Mouse (Mus musculus) erythroblast, embryonic 14.5 days (primary cell): ENCODE measurements around the gene Man1c1. TPM values are rescaled to one million over a fixed set of nuclear protein-coding genes. Genes with fewer than 3 reads are reported as not detected.

Source experiments
- H3K27me3 ChIP-seq: 2 replicates; pipeline ENCODE4 v1.6.1; 2012; ENCODE audit warnings: inconsistent platforms; ENCODE audit not compliant: control insufficient read depth
- H3K36me3 ChIP-seq: 2 replicates; pipeline ENCODE4 v1.6.1; 2012; ENCODE audit warnings: mild to moderate bottlenecking, inconsistent platforms; ENCODE audit not compliant: control insufficient read depth
- H3K4me1 ChIP-seq: 2 replicates; pipeline ENCODE4 v1.6.1; 2012; ENCODE audit warnings: inconsistent platforms; ENCODE audit not compliant: control insufficient read depth
- H3K4me3 ChIP-seq: replicated peaks from 2 replicates; pipeline ENCODE3; 2012; ENCODE audit warnings: moderate library complexity, mild to moderate bottlenecking, inconsistent platforms
- H3K9me3 ChIP-seq: 2 replicates; pipeline ENCODE4 v1.6.1; 2012; ENCODE audit warnings: low read length, inconsistent platforms, mixed read lengths; ENCODE audit not compliant: control insufficient read depth
- GATA1 ChIP-seq: IDR thresholded peaks from 2 replicates; pipeline ENCODE4 v1.6.1; 2012; ENCODE audit warnings: low read length, inconsistent platforms, mixed read lengths
- TAL1 ChIP-seq: IDR thresholded peaks from 3 replicates; pipeline ENCODE4 v1.6.1; 2012; ENCODE audit warnings: low read length, inconsistent platforms, mixed read lengths
- polyA plus RNA-seq: library from polyadenylated mRNA; stranded (reverse); fragments of >175 nt; gene quantifications from 2 replicates; pipeline ENCODE4 v1.2.3, GENCODE M21; 2012

The Man1c1 gene
- polyA plus RNA-seq, 1 experiment: 0.07 TPM

DNA sequence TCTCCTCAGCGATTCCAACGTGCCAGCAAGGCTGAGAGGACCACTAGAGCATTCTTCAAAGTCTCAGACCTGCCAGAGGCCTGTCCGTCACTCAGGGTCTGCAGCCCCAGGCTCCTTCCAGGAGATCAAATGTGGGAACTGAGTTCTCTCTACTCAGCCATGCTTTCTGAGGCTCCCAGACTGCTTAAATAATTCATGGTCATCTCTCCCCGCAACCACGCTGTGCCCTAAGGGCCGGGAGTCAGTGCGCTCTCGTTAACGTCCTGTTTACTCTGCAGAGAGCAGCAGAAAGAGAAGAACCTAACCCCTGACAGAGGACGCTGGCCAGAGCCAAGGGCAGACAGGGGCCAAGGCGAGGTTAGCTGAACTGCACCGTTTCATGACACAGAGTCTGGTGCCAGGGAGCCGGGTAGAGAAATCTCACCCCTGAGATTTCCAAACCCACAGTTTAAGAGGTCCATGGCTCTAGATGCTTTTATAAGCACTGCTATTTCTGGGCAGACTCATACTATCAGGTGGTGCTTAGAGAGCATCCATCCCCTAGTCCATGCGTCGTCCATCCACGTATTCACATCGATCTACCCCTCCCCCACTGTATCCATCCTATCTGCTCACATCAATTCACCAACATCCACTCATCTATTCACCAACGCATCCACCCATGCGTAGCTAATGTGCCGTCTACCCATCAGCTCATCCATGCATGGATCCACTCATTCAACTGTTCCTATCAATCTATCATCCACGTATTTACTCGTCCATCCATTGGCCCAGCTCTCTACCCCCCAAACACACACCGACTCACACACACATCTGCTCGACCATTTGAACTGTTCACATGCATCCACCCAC lies 131.4 kb downstream of the Man1c1 start:
- no peaks in the 10 kb centered on the region; the same call in 1 of the 2 replicates for H3K36me3 ChIP-seq
- no peak overlapping the region for H3K4me3 ChIP-seq
- TF ChIP-seq GATA1 (no peak), TAL1 (no peak)
- H3K4me1 ChIP-seq: no peaks in the 10 kb centered on the region
- H3K27me3 ChIP-seq: no peaks in the 10 kb centered on the region
- H3K9me3 ChIP-seq: peaks cover 3% of the 10 kb centered on the region; the same call in 1 of the 2 replicates

DNA sequence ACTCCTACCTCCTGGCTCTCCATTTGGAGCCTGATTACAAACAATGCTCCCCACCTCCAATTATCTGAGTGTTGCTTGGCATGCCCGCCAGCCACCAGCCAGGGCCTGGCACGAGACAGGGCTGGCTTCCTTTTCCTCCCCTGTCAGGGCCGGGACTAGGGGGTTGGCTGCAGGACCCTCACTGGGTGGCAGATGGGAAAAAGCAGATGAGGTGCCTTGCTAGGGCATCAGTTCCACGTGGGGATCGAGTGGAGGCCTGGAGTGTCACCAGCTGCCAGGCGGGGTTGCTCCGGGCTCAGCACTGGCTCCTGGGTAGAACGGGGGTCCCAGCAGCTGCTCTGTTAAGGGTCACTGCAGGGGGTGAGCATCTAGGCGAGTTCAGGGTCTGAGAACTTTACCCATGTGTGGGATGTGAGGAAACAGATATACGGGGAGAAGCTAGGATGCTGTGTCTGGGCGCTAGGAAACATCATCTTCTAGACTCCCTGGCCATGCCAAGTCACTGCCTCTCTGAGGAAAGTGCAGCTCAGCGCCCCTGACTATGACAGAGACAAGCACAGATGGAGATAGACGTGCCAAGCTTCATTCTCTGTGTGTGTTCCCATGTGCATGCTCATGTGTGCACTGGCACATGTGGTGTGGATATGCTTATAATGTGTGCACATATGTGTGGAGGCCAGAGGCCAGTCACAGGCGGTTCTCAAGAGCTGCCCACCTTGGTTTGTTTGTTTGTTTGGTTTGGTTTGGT lies 133.2 kb downstream of the Man1c1 start:
- Histone ChIP-seq H3K36me3 (no peaks in the 10 kb centered on the region; the same call in 1 of the 2 replicates), H3K4me3 (no peak overlapping the region), H3K27me3 (no peaks in the 10 kb centered on the region), H3K9me3 (peaks cover 3% of the 10 kb centered on the region; the same call in 1 of the 2 replicates), H3K4me1 (no peaks in the 10 kb centered on the region)
- no peak for TF ChIP-seq TAL1
- no peak for TF ChIP-seq GATA1

DNA sequence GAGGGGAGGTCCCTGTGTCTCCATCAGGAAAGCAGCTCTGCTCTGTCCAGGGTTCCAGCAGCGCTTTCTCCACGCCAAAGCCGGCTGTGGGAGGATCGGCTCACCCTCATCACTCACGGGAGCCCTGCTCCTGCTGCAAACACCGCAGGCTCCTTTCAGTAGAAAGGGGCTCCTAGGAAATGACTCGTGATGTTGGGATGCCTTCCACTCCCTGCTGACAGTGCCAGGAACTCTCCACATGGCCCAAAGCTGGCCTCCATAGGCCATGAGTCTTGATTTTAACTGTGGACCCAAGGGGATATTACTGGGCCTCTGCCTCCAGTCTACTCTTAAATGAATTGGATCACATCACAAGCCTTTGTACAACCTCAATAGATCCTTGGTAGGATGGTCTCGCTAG lies 134.3 kb downstream of the Man1c1 start:
- TF ChIP-seq TAL1 (no peak), GATA1 (no peak)
- no peaks in the 10 kb centered on the region for H3K27me3 ChIP-seq
- H3K4me1 ChIP-seq: no peaks in the 10 kb centered on the region
- H3K9me3 ChIP-seq: peaks cover 12% of the 10 kb centered on the region
- H3K4me3 ChIP-seq: no peak overlapping the region
- H3K36me3 ChIP-seq: peaks cover 3% of the 10 kb centered on the region; the same call in 1 of the 2 replicates

DNA sequence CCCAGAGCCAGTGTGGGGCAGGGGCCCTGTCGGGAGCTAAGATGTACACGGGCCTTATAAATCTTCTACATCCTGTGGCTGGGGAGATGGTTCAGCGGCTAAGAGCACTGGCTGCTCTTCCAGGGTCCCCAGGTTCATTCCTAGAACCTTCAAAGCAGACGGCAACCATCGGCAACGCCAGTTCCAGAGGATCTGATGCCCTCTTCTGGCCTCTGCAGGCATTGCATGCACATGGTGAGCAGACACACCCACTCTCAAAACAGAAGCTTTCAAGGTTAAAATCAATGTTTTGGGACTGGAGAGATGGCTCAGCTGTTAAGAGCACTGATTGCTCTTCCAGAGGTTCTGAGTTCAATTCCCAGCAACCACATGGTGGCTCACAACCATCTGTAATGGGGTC lies 134.9 kb downstream of the Man1c1 start:
- no peaks in the 10 kb centered on the region for H3K27me3 ChIP-seq
- no peak overlapping the region for H3K4me3 ChIP-seq
- TF ChIP-seq TAL1 (no peak), GATA1 (no peak)
- H3K36me3 ChIP-seq: peaks cover 3% of the 10 kb centered on the region; the same call in 1 of the 2 replicates
- H3K4me1 ChIP-seq: no peaks in the 10 kb centered on the region
- H3K9me3 ChIP-seq: peaks cover 14% of the 10 kb centered on the region

DNA sequence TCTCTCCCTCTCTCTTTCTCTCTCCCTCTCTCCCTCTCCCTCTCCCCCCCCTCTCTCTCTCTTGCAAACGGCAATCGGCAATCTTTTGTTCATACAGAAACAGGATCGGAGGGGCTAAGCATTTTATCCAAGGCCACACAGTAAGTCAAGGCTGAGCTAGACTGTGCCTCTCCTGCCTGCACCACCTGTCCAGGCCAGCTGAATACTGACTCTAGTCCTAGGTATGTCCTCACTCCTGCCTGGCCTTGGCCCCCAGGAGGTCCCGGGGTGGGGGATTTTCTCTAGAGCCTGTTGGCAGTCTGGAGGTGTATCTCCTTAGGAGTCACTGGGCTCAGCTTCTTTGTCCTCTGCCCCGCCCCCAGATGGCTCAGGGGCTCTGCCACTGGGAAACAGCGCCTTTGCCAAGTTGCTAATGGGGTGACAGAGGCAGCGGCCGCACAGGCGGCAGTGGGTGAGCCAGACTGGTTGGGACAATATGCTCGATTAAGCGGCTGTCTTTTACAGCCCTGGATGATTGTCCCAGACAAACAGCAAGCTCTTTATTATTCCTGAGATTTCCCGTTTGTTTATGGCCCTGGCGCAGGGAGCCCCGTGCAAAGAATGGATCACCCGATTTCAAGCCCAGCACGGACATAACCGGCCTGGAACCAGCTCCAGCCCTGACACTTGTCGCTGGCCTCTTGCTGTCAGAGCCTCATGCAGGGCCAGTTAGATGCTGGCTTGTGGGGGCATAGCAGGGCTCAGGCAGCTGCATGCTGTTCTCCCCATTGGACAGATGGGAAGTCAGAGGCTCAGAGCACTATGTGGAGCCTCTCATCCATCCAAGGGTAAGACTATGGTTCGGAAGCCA lies 136.5 kb downstream of the Man1c1 start:
- Histone ChIP-seq H3K9me3 (peaks cover 11% of the 10 kb centered on the region), H3K36me3 (peaks cover 3% of the 10 kb centered on the region; the same call in 1 of the 2 replicates), H3K27me3 (no peaks in the 10 kb centered on the region), H3K4me3 (no peak overlapping the region), H3K4me1 (peaks cover 4% of the 10 kb centered on the region; the same call in 1 of the 2 replicates)
- TF ChIP-seq GATA1 (no peak), TAL1 (no peak)

DNA sequence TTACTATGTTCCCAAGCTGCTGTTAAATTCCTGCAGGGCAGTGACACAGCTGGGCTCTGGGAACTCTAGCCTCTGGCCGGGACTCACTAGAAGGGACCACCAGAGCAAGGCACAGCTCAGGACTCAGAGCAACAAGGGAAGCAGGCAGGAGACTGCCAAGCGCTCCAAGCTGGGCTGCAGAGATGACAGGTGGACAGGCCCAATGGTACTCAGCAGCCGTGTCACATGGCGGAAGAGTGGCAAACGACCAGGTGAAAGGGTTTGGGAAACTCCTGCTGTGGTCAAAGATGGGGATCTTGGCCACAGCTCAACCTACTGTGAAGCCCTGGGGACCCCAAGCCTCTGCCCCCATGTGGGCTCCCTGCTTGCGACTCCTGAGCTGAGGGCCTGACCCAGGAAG lies 140.0 kb downstream of the Man1c1 start:
- Histone ChIP-seq H3K27me3 (no peaks in the 10 kb centered on the region), H3K4me1 (peaks cover 4% of the 10 kb centered on the region; the same call in 1 of the 2 replicates), H3K36me3 (peaks cover 3% of the 10 kb centered on the region; the same call in 1 of the 2 replicates), H3K9me3 (peaks cover 11% of the 10 kb centered on the region), H3K4me3 (no peak overlapping the region)
- TF ChIP-seq TAL1: no peak
- TF ChIP-seq GATA1: no peak

DNA sequence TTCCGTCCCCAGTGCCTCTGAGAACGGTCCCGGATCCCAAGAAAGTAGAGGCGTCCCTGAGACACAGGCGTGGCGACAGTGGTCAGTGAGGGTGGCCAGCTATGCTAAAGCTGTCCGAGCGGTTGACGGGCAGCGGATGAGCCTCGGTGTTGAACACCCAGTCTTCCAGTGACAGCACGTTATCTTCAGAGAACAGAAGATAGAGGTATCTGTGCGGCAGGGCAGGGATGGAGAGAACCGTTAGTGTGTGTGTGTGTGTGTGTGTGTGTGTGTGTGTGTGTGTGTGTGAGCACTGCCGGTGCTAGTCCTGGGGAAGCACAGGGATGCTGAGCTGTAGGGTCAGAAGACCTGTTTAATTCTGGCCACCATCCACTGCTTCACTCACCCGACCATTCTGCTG lies 140.5 kb downstream of the Man1c1 start:
- Histone ChIP-seq H3K4me3 (no peak overlapping the region), H3K36me3 (peaks cover 3% of the 10 kb centered on the region; the same call in 1 of the 2 replicates), H3K27me3 (no peaks in the 10 kb centered on the region), H3K9me3 (peaks cover 11% of the 10 kb centered on the region), H3K4me1 (peaks cover 4% of the 10 kb centered on the region; the same call in 1 of the 2 replicates)
- TF ChIP-seq GATA1 (no peak), TAL1 (no peak)

DNA sequence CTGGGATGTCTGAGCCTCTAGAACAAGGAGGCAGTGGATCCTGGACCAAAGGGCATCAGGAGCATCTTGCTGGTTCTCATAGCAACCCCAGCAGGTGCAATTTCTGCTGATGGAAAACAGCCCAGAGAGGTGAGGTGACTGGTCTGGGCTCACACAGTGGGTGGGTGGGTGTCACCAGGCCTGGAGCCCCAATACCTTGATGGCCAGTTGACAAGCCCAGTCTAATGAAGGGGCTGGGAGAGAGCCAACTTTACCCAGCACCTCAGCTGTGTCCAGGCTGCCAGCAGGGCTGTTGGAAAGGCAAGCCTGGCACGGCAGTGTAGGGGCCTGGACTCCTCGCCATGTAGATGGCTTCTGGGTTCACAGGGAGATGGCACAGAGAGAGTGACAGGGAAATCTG lies 142.1 kb downstream of the Man1c1 start:
- peaks cover 3% of the 10 kb centered on the region; the same call in 1 of the 2 replicates for H3K36me3 ChIP-seq
- no peak for TF ChIP-seq GATA1
- no peak for TF ChIP-seq TAL1

More for the DNA sequence above, 142.1 kb downstream of the Man1c1 start:
- H3K9me3 ChIP-seq: peaks cover 11% of the 10 kb centered on the region
- H3K4me3 ChIP-seq: no peak overlapping the region
- no peaks in the 10 kb centered on the region for H3K27me3 ChIP-seq
- peaks cover 4% of the 10 kb centered on the region; the same call in 1 of the 2 replicates for H3K4me1 ChIP-seq
